Mouse (Mus musculus): ENCODE measurements at regions not wholly inside any gene's neighbourhood (a gene's known extent, or its start where the extent isn't known, plus 50 kb on each side); places are given as distances from the start of the nearest gene placed in this dataset.

DNA sequence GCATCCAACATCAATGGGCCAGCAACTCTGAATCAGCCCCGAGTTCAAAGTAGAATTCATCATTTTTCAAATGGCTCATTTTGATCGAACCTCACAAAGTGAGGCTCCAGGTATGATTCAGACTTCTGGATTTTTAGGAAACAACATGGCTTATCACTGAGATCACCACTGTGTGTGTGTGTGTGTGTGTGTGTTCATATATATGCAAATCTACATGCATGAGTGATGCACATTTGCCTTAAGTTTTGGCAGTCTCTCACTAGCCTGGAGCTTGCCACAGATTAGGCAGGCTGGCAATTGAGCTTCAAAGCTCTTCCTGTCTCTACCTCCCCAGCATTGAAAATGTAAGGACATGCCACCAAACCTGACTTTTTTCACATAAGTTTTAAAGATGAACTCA lies 195.1 kb upstream of the Mindy3 start:
- ChIA-PET CTCF (interaction anchor here in 1 of 4 experiments (0.6 kb wide), 1 partner anchor 9 kb away, joined by 3 read pairs; no protein-coding TSS in a partner anchor), POLR2A (no interaction called here)

DNA sequence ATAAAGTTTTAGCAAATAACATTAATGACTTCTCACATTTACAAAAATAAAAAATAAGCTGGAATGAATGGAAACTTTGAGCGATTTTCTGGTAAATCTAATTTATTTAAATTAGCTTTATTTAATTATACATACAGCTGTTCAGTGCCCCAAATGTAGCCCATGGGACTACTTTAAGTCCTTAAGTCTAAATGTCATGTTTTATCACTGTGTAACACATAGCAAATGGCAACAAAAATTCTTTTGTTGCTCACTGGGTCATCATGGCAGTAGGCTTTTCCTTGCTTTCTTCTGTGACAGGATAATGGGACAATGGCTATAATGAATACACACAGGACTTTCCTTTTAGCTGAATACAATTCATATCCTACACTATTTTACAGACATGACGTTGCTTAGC lies 194.6 kb upstream of the Mindy3 start:
- ChIA-PET POLR2A (no interaction called here), CTCF (no interaction called here)

GRCm38 (mm10) chr2:12582566-12582965 lies 163.3 kb upstream of the Mindy3 start:
- ChIA-PET CTCF (no interaction called here), POLR2A (no interaction called here)

DNA sequence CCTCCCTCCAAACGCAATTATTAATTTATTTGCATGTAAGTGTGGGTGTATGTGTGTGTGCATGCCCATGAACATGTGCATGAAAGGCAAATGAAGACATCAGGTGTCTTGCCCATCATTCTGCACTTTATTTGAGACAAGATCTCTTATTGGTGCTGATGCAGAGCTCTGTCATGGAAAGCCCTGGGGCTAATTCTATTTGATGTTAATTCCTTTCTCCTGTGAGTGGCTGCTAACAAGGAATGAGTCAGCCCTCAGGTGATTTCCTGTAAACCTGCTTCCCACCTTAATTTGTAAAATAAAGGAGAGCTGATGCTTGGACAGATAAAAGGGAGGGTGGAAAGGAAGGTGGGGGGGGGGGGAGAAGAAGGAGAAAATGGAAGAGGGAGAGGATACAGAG lies 138.5 kb upstream of the Mindy3 start:
- ChIA-PET POLR2A (interaction anchor here in 1 of 4 experiments (0.6 to 0.7 kb wide), 2 partner anchors 44 to 77 kb away, joined by 5 to 6 read pairs; no protein-coding TSS in a partner anchor), CTCF (interaction anchor here (0.6 to 1.0 kb wide), 4 partner anchors 138 to 894 kb away, joined by 3 to 4 read pairs (median 4); partner anchors contain the start of genes Itga8 (in 1 of the 4) and Mindy3 (in 1 of the 4))

GRCm38 (mm10) chr2:12522411-12522810 lies 103.1 kb upstream of the Mindy3 start:
- POLR2A ChIA-PET: no interaction called here
- CTCF ChIA-PET: no interaction called here

DNA sequence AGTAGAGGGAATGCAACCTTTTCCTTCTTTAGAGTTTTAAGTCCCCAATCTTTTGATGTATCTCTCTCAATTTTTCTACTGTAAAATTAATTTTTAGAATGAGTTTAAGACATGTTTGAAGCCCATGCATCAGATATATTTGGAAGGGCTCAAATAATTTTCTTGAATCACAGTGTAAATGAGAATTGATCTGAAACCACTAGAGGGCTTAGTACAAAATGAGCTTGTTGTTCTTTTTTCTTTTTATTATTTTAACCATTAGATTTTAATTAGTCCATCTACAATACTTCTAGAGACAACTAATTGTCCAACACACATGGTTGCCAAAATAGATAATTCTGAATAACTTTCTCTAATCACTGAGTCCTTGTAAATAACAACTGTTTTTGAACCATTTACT lies 102.5 kb upstream of the Mindy3 start:
- CTCF ChIA-PET: no interaction called here
- POLR2A ChIA-PET: no interaction called here

GRCm38 (mm10) chr2:12492369-12492768 lies 73.1 kb upstream of the Mindy3 start:
- ChIA-PET POLR2A (interaction anchor here in 1 of 4 experiments (0.7 kb wide), 2 partner anchors 53 to 382 kb away, joined by 3 to 5 read pairs; no protein-coding TSS in a partner anchor), CTCF (interaction anchor here (0.5 to 1.5 kb wide), 9 partner anchors 10 to 700 kb away, joined by 3 to 8 read pairs (median 5); no protein-coding TSS in a partner anchor)

- CTCF ChIA-PET: no interaction called here
- POLR2A ChIA-PET: no interaction called here
These were observed 50.4 kb upstream of the Mindy3 start for GRCm38 (mm10) chr2:12469440-12470339.

All from embryonic stem cell, embryonic (primary cell).